Mouse (Mus musculus) cerebellum, adult 2 months (tissue): ENCODE measurements at regions not wholly inside any gene's neighbourhood (a gene's known extent, or its start where the extent isn't known, plus 50 kb on each side); places are given as distances from the start of the nearest gene placed in this dataset.

ENCODE experiments used
- CTCF ChIP-seq: fragments of 200-500 bp; IDR thresholded peaks from 2 replicates; pipeline ENCODE4 v1.5.1; 2011; ENCODE audit warnings: low read depth, mild to moderate bottlenecking, control low read depth, low read length, moderate library complexity, borderline replicate concordance; ENCODE audit not compliant: insufficient read depth
- POLR2A ChIP-seq: fragments of 200-500 bp; IDR thresholded peaks from 2 replicates; pipeline ENCODE4 v1.6.1; 2011; ENCODE audit warnings: low read length, control low read depth, borderline replicate concordance; ENCODE audit not compliant: insufficient read depth

DNA sequence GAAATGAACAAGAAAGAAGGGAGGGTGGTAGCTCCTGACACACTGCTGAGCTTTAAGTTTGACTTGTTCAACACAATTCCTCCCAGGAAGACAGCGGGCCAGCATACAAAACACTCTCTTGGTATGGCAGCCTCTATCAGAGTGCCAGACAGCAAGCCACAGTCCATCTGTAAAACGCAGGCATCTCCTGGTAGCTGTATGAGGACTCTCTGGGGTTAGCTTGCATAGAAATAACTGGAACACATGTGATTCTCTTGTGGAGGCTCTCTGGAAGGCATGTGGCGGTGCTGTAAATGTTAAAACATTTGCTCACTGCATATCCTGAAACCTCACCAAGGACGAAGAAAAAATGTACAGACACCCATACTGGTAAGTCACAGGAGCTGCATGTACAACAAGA is 247.9 kb upstream of the Shh start:
- TF ChIP-seq CTCF (no peak), POLR2A (no peak)
